11 mouse cellular contexts compared by ENCODE assay signal in genomic region chr9:107448805-107449517, GRCm38 (mm10). TPM values are rescaled to one million over a fixed set of nuclear protein-coding genes. Genes with fewer than 3 reads are reported as not detected.
DNase-seq lines count a peak whose midpoint lies in the region; ATAC-seq and TF ChIP-seq lines count a peak whose summit lies in the region.
"Had no signal": no experiment of that assay in that cellular context is flagged by ENCODE, and none has a peak within 500 bp of the region (broad histone marks: within the 10 kb centered on the region; RNA-seq: fewer than 3 reads in every experiment).

No protein-coding gene starts in this region.

- 32% methylated on average over 22 of the region's 22 CpGs for WGBS in lung, embryonic 14.5 days
- WGBS in hindbrain, embryonic 16.5 days, result 45% methylated on average over 22 of the region's 22 CpGs
- 35% methylated on average over 22 of the region's 22 CpGs for WGBS in stomach, embryonic 14.5 days

- no peaks in the 10 kb centered on the region for H3K36me3 ChIP-seq in lung, embryonic 14.5 days (ENCODE audit: insufficient read depth)
- H3K36me3 ChIP-seq in hindbrain, embryonic 16.5 days (ENCODE audit: control insufficient read depth, insufficient read depth, low read length), result no peaks in the 10 kb centered on the region
- H3K36me3 ChIP-seq in stomach, embryonic 14.5 days (ENCODE audit: control insufficient read depth, insufficient read depth, low read length), result no peaks in the 10 kb centered on the region
- H3K36me3 ChIP-seq: embryonic facial prominence, embryonic 13.5 days; limb, embryonic 15.5 days had no signal

- no peak overlapping the region for H3K4me3 ChIP-seq in lung, embryonic 14.5 days (ENCODE audit: low read depth, low read length)
- no peak overlapping the region for H3K4me3 ChIP-seq in hindbrain, embryonic 16.5 days (ENCODE audit: low read length)
- H3K4me3 ChIP-seq in stomach, embryonic 14.5 days (ENCODE audit: low read depth, low read length), result no peak overlapping the region
- H3K4me3 ChIP-seq in left cerebral cortex, adult 2 months, result no peak overlapping the region
- H3K4me3 ChIP-seq: embryonic facial prominence, embryonic 13.5 days; limb, embryonic 15.5 days had no signal

- H3K4me2 ChIP-seq in lung, embryonic 14.5 days, result peak overlapping the region; percentile 12; the same call in 1 of the 2 replicates
- H3K4me2 ChIP-seq in hindbrain, embryonic 16.5 days (ENCODE audit: low read length), result no peak overlapping the region
- H3K4me2 ChIP-seq in stomach, embryonic 14.5 days (replicated peaks; ENCODE audit: low read depth, low read length), result no peak overlapping the region
- H3K4me2 ChIP-seq: embryonic facial prominence, embryonic 13.5 days; limb, embryonic 15.5 days had no signal

- no peak overlapping the region for H3K9ac ChIP-seq in lung, embryonic 14.5 days
- no peak overlapping the region for H3K9ac ChIP-seq in hindbrain, embryonic 16.5 days (ENCODE audit: low read depth, low read length)
- H3K9ac ChIP-seq in stomach, embryonic 14.5 days (replicated peaks; ENCODE audit: low read depth, low read length), result no peak overlapping the region
- H3K9ac ChIP-seq: embryonic facial prominence, embryonic 13.5 days; limb, embryonic 15.5 days had no signal

- H3K9me3 ChIP-seq in lung, embryonic 14.5 days (ENCODE audit: low read depth, low read length), result no peaks in the 10 kb centered on the region
- no peaks in the 10 kb centered on the region for H3K9me3 ChIP-seq in hindbrain, embryonic 16.5 days (ENCODE audit: control insufficient read depth, low read length)
- no peaks in the 10 kb centered on the region for H3K9me3 ChIP-seq in stomach, embryonic 14.5 days (ENCODE audit: control insufficient read depth, low read depth, low read length)
- H3K9me3 ChIP-seq: embryonic facial prominence, embryonic 13.5 days; limb, embryonic 15.5 days had no signal

- no peaks in the 10 kb centered on the region for H3K27me3 ChIP-seq in lung, embryonic 14.5 days (ENCODE audit: insufficient read depth, low read length)
- no peaks in the 10 kb centered on the region for H3K27me3 ChIP-seq in hindbrain, embryonic 16.5 days (replicated peaks; ENCODE audit: control insufficient read depth, insufficient read depth, low read length)
- H3K27me3 ChIP-seq in stomach, embryonic 14.5 days (ENCODE audit: control insufficient read depth, insufficient read depth, low read length), result no peaks in the 10 kb centered on the region

- intact Hi-C loops in left cerebral cortex, adult 2 months (cut with DNase I), result loop anchor here (5.0 kb wide), 1 partner anchor 47 kb away; no protein-coding TSS in a partner anchor

- no peak; the same call in 1 of the 2 replicates for ATAC-seq in lung, embryonic 14.5 days (ENCODE audit: insufficient read depth)
- no peak for ATAC-seq in hindbrain, embryonic 16.5 days
- ATAC-seq in stomach, embryonic 14.5 days (ENCODE audit: insufficient number of reproducible peaks, insufficient read depth, low FRiP score, low read depth), result peak; percentile 38

- DNase-seq in cerebellum, postnatal 10 days, result peak; percentile 48 to 51
- DNase-seq in cerebellum, adult 8-10 months, result no peak
- peak; percentile 51 for DNase-seq in lung, embryonic 14.5 days
- DNase-seq in lung, postnatal 10 days, result no peak
- DNase-seq in left cerebral cortex, adult 2 months (ENCODE audit: extremely low spot score in 1 of 2, low spot score in 2 of 2), result no peak
- DNase-seq in embryo, embryonic 10 days (ENCODE audit: low spot score), result no peak
- DNase-seq: kidney, postnatal 10 days had no signal

- no peak for TF ChIP-seq CTCF in lung, embryonic 14.5 days (IDR thresholded peaks at IDR 0.05; ENCODE audit: low read depth)
- no peak for TF ChIP-seq CTCF in left cerebral cortex, adult 2 months (IDR thresholded peaks at IDR 0.05)

- peaks cover 11% of the 10 kb centered on the region; the same call in 1 of the 2 replicates for H3K4me1 ChIP-seq in lung, embryonic 14.5 days (ENCODE audit: insufficient read depth)
- peaks cover 20% of the 10 kb centered on the region for H3K4me1 ChIP-seq in hindbrain, embryonic 16.5 days (ENCODE audit: control insufficient read depth, insufficient read depth, low read depth, low read length)
- peaks cover 10% of the 10 kb centered on the region; the same call in 1 of the 2 replicates for H3K4me1 ChIP-seq in stomach, embryonic 14.5 days (ENCODE audit: control insufficient read depth, insufficient read depth, low read length)

- H3K27ac ChIP-seq in lung, embryonic 14.5 days (ENCODE audit: low read depth), result 0 out of 2 replicates have a peak overlapping the region, but pooled peaks have one; percentile 43
- H3K27ac ChIP-seq in hindbrain, embryonic 16.5 days (ENCODE audit: low read depth, low read length), result peak overlapping the region; percentile 44; the same call in 1 of the 2 replicates
- no peak overlapping the region for H3K27ac ChIP-seq in stomach, embryonic 14.5 days (ENCODE audit: low read length)
- H3K27ac ChIP-seq in left cerebral cortex, adult 2 months, result no peak overlapping the region
- H3K27ac ChIP-seq: embryonic facial prominence, embryonic 13.5 days; limb, embryonic 15.5 days had no signal

RNA-seq across cellular contexts. Expression of gene Cacna2d2, which starts 49.5 kb away (rescaled TPM):
- 0.18 TPM in 1 of 2 replicates, not detected in the other for polyA plus RNA-seq in lung, embryonic 14.5 days (2014; fragmentation: Nextera tagmentation; extraction: Ambion mirVana)
- 8.1 and 9.0 TPM in 2 replicates for polyA plus RNA-seq in hindbrain, embryonic 16.5 days (2015; fragmentation: Nextera tagmentation; extraction: Ambion mirVana)
- polyA plus RNA-seq in stomach, embryonic 14.5 days (2014; fragmentation: Nextera tagmentation; extraction: Ambion mirVana), result 0.43 and 0.70 TPM in 2 replicates
- 10 to 100 TPM; 24.1 to 34.7 TPM for total RNA-seq in left cerebral cortex, adult 2 months (2021)

Comparison
In these comparisons a context has a peak if more than half of its experiments do, and no peak if none do; other contexts are left out.
1. DNase-seq: peak in cerebellum, postnatal 10 days (2 of 2) and lung, embryonic 14.5 days (single experiment); none in cerebellum, adult 8-10 months (single experiment), lung, postnatal 10 days (single experiment), left cerebral cortex, adult 2 months (0 of 2) and embryo, embryonic 10 days (single experiment).
2. H3K27ac ChIP-seq: peak in lung, embryonic 14.5 days (single experiment) and hindbrain, embryonic 16.5 days (single experiment); none in stomach, embryonic 14.5 days (single experiment) and left cerebral cortex, adult 2 months (single experiment).